Mouse (Mus musculus): Measurements from ENCODE around the gene Gm49369. TPM values are rescaled to one million over a fixed set of nuclear protein-coding genes. Genes with fewer than 3 reads are reported as not detected.
A peak's percentile ranks its signal among the peaks of the same experiment; 100 is the strongest.

The Gm49369 gene
- polyA plus RNA-seq, 1 experiment from 2014 or later = 0.60 TPM

DNA sequence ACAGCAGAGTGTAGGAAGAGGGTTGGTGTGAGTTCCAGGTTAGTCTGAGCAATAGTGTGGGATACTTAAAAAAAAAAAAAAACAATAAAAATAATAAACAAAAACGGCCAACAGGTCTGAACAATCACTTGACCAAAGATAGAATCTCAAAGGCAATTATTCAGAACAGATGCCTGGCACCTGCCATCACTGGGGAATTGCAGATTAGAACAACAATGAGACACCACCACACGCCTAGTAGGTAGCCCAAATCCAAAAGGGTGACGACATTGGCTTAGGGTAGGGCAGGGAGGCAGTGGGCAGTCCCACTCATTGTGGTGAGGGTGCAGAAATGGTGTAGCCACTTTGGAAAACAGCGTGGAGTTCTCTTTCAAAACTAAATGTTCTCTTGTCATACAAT is 9.1 kb upstream of the Gm49369 start:
- WGBS = 65% methylated on average over 4 of the region's 4 CpGs
- Histone ChIP-seq H3K4me1 (peaks cover 10% of the 10 kb centered on the region), H3K4me2 (no peak overlapping the region), H3K9me3 (no peaks in the 10 kb centered on the region), H3K9ac (no peak overlapping the region), H3K36me3 (replicated peaks) (no peaks in the 10 kb centered on the region), H3K4me3 (replicated peaks) (no peak overlapping the region), H3K27ac (no peak overlapping the region), H3K27me3 (peaks cover 15% of the 10 kb centered on the region)
- ATAC-seq (ENCODE audit: low FRiP score) = no peak

DNA sequence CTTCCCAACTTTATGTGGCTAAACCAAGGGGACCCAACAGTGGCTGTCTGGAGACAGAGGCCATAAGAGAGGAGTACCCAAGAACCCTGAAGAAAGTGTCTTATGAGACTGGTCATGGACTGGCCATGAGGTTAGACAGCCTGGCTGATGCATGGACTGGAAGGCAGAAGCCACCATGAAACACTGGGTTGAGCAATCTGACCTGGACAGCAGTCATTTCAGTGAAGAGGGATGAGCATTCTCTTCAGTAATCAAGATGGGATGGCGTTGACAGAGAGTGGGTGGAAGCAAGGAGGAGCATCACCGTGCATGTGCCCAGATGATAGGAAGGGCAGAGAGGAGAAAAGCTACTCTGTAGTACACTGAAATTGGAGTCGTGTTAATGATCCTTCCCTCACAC is 8.6 kb upstream of the Gm49369 start:
- peaks cover 15% of the 10 kb centered on the region for H3K27me3 ChIP-seq
- no peak overlapping the region for H3K4me3 ChIP-seq (replicated peaks)
- no peak overlapping the region for H3K4me2 ChIP-seq
- ATAC-seq (ENCODE audit: low FRiP score) = no peak
- H3K9me3 ChIP-seq = no peaks in the 10 kb centered on the region
- no peak overlapping the region for H3K27ac ChIP-seq
- no peaks in the 10 kb centered on the region for H3K36me3 ChIP-seq (replicated peaks)
- no peak overlapping the region for H3K9ac ChIP-seq
- peaks cover 15% of the 10 kb centered on the region for H3K4me1 ChIP-seq
- WGBS = 80% methylated on average over 3 of the region's 3 CpGs

DNA sequence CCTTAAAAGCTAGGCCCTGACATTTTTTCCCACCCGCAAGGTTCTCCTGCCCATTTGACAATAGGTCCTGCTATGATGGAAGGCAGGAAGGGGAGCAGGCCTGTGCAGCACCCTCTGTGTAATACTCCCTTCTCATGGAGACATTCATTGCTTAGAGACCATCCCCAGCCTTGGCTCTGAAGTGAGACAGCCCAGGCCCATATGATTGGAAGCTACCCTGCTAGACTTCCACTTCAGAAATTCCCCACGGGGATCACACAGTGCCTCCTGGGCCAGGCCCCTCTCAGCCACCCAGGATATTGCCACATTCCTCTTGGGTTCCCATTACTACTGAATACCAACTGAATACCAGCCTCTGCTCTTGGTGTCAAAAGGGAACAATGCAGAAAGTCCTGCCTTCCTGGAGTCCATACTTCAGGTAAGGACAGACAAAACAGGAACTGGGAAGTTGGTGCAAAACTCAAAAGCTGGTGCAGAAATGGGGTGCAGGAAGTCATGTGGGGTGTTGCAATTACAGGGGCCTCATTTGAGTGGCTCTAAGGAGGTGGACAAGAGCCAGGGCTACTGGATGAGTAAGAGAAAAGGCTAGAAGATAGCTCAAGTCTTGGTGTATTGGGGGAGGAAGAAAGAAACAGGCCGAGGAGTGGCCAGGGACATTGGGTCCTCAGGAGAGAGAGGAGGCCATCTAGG is 7.6 kb upstream of the Gm49369 start:
- Histone ChIP-seq H3K9ac (no peak overlapping the region), H3K4me1 (peaks cover 24% of the 10 kb centered on the region), H3K27me3 (peaks cover 15% of the 10 kb centered on the region), H3K9me3 (no peaks in the 10 kb centered on the region), H3K36me3 (replicated peaks) (peaks cover 3% of the 10 kb centered on the region; the same call in 1 of the 2 replicates), H3K4me2 (no peak overlapping the region), H3K4me3 (replicated peaks) (no peak overlapping the region), H3K27ac (no peak overlapping the region)
- no peak for ATAC-seq (ENCODE audit: low FRiP score)
- WGBS = 86% methylated on average over 3 of the region's 3 CpGs

DNA sequence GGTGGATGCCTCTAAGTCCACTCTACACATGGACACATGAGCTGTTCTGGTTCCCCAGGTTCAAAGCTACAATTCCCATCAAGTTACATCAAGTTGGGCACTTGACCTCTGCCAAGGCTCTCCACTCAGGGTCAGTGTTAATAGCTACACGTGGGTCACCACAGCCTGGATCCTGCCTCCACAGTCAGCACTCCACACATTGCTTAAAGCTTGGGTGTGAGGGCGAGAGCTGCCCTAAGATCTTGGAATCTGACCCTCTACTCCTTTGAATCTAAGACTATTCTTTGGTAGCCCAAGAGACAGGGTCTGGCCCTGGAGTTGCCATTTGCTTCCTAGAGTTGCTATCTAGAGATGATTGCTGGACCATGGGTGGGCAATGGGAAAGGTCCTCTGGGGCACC is 6.3 kb upstream of the Gm49369 start:
- Histone ChIP-seq H3K4me2 (no peak overlapping the region), H3K9ac (no peak overlapping the region), H3K4me1 (peaks cover 24% of the 10 kb centered on the region), H3K27ac (no peak overlapping the region), H3K27me3 (peaks cover 15% of the 10 kb centered on the region), H3K36me3 (replicated peaks) (peaks cover 17% of the 10 kb centered on the region), H3K4me3 (replicated peaks) (no peak overlapping the region), H3K9me3 (no peaks in the 10 kb centered on the region)
- WGBS = 97% methylated on average over 2 of the region's 2 CpGs
- no peak for ATAC-seq (ENCODE audit: low FRiP score)

DNA sequence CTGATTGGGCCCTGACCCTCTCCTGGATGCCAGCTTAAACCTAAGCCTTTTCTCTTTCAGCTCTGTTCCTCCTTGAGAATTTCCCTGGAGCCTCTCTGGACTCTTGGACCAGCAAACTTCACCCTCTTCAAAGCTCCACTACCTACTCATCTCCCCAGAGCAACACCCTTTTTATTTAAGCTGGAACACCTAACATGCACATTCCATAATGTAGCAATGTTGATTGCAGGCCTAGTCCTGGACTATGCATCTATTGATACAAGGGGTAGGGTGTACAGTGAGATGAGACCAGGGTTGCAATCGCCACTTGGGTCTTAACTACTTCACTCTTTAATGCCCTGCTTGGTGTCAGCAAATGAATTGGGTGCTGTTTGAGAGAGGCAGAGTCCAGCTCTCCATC is 5.7 kb upstream of the Gm49369 start:
- Histone ChIP-seq H3K4me1 (peaks cover 24% of the 10 kb centered on the region), H3K4me3 (replicated peaks) (peak overlapping the region; percentile 69), H3K9ac (no peak overlapping the region), H3K36me3 (replicated peaks) (peaks cover 22% of the 10 kb centered on the region), H3K9me3 (no peaks in the 10 kb centered on the region), H3K4me2 (peak overlapping the region; percentile 93), H3K27me3 (peaks cover 15% of the 10 kb centered on the region), H3K27ac (0 out of 2 replicates have a peak overlapping the region, but pooled peaks have one; percentile 47)
- 94% methylated on average over 1 of the region's 1 CpGs for WGBS
- peak; percentile 37; the same call in 1 of the 2 replicates for ATAC-seq (ENCODE audit: low FRiP score)

DNA sequence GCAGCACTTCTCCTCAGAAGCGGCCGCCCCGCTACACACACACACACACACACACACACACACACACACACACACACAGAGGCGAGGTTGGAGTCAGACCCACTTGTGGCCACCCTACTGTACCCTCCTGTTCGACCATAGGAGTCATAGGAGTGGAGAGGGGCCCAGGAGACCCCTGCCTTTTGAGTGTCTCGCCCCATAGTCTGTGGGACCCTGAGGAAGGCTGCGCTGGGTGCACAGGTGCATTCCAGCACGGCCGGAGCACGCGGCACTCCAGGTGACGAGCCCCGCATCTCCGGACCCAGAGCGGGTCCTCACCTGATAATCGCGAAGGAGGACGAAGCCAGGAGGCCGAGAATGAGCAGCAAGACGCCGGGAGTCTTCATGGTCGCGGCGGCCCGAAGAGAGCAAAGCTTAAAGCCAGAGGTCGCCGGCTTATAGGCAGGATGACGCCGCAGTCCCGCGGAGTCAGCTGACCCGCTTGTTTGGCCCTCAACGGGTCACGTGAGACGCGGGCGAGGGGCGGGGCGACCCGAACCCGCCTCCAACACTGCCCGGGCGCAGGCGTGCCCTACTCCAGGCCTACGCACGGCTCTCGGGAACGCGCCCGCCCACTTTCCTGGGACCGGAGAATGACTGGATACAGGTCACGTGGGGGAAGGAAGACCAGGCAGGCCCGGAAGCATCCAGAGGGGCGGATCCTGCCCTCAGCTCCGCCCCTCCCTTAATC is 5.1 kb upstream of the Gm49369 start, which contains the start of gene Ctsd:
Gene Ctsd, minus strand, starts transcription at position 620 of the 730 bp plus-strand sequence.
- WGBS = under 1% methylated on average over 55 of the region's 55 CpGs
- H3K36me3 ChIP-seq (replicated peaks) = peaks cover 28% of the 10 kb centered on the region
- peaks cover 24% of the 10 kb centered on the region for H3K4me1 ChIP-seq
- ATAC-seq (ENCODE audit: low FRiP score) = peak; percentile 98
- no peaks in the 10 kb centered on the region for H3K9me3 ChIP-seq
- peaks cover 15% of the 10 kb centered on the region for H3K27me3 ChIP-seq
- peak within 1 kb of the TSS; percentile 69 for H3K4me3 ChIP-seq (replicated peaks)
- H3K27ac ChIP-seq = peak within 1 kb of the TSS; percentile 47
- H3K4me2 ChIP-seq = peak within 1 kb of the TSS; percentile 93
- peak within 1 kb of the TSS; percentile 82 for H3K9ac ChIP-seq

DNA sequence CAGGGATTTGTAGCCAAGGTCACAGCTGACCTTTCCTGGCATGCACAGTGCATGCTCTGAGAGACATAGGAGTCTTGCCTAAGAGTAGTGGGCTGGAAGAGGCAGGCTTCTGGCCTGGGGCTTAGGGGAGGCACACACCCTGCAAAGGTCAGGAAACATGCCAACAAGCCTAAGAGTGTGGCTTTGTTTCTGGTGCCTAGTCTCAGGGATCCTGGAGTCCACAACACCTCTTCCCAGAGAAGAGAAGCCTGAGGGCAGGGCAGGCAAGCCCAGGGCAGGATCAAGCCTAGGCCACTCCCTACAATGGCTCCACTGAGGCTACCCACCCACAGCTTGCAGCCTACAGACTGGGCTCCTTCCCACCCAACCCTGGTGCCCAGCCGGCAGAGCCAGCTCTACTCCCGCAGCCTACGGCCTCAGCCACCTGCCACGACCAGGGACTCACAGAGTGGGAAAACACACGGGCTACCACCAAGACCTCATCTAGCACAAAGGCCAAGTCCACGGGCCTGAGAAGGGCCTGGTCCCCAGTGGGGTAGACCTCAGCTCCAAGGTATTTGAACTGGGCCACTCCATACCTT is 4.2 kb upstream of the Gm49369 start:
- 68% methylated on average over 6 of the region's 6 CpGs for WGBS
- H3K4me3 ChIP-seq (replicated peaks) = peak overlapping the region; percentile 69
- H3K9ac ChIP-seq = peak overlapping the region; percentile 82
- no peaks in the 10 kb centered on the region for H3K9me3 ChIP-seq
- peaks cover 9% of the 10 kb centered on the region for H3K27me3 ChIP-seq
- no peak for ATAC-seq (ENCODE audit: low FRiP score)
- no peak overlapping the region for H3K27ac ChIP-seq
- H3K4me2 ChIP-seq = peak overlapping the region; percentile 93
- peaks cover 24% of the 10 kb centered on the region for H3K4me1 ChIP-seq
- peaks cover 37% of the 10 kb centered on the region for H3K36me3 ChIP-seq (replicated peaks)

DNA sequence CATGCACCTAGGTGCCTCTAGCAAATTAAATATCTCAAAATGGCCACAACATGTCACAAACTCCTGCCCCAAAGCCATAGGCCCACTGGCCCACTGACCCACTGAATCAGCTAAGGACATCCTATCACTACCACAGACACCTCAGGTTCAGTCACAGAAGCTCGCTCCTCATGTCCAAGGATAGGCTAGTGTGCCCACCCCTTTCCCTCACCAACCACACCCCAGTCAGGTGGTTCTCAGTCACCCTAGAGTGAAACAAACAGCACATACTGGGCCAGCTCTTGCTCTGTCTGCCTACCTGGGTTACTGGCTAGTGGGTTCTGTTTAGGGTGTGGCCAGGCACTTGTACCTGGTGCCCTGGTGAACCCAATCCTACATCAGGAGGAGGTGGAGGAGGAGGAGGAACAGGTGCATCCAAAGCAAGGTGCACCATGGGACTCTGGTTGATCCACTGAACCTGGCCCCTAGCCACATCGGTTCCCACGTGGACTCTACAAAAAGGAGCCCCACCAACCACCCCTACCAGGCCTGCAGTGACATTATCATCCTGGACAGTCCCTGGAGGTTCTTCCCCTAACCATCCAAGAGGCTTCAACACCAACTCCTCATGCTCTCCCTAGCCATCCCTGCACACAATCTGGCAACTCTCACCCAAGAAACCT is 3.4 kb upstream of the Gm49369 start:
- Histone ChIP-seq H3K27ac (no peak overlapping the region), H3K9ac (0 out of 2 replicates have a peak overlapping the region, but pooled peaks have one; percentile 82), H3K4me3 (replicated peaks) (0 out of 2 replicates have a peak overlapping the region, but pooled peaks have one; percentile 69), H3K36me3 (replicated peaks) (peaks cover 45% of the 10 kb centered on the region), H3K27me3 (peaks cover 7% of the 10 kb centered on the region), H3K9me3 (no peaks in the 10 kb centered on the region), H3K4me1 (peaks cover 24% of the 10 kb centered on the region), H3K4me2 (peak overlapping the region; percentile 93)
- ATAC-seq (ENCODE audit: low FRiP score) = no peak
- WGBS = 93% methylated on average over 3 of the region's 3 CpGs

DNA sequence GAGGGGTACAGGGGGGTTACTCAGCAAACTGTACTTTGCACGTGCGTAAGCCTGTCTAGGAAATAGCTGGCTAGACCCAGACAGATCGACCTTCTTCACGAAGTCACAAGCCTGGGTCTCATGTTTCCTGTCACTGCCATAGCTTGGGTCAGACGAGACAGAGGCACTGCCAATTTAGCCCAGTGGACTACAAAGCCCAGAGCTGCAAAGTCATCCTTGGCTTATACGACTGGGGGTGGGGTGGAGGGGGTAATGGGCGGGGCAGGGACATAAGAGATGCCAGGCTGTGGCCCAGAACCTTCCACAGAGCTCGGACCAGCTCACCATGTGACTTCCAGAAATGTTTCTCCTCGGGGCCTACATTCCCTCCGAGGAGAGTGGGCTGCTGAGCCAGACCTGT is 1.8 kb upstream of the Gm49369 start:
- Histone ChIP-seq H3K4me2 (no peak overlapping the region), H3K4me3 (replicated peaks) (no peak overlapping the region), H3K27me3 (no peaks in the 10 kb centered on the region), H3K36me3 (replicated peaks) (peaks cover 61% of the 10 kb centered on the region), H3K4me1 (peaks cover 24% of the 10 kb centered on the region), H3K9ac (no peak overlapping the region), H3K27ac (no peak overlapping the region), H3K9me3 (no peaks in the 10 kb centered on the region)
- 92% methylated on average over 10 of the region's 10 CpGs for WGBS
- ATAC-seq (ENCODE audit: low FRiP score) = no peak

DNA sequence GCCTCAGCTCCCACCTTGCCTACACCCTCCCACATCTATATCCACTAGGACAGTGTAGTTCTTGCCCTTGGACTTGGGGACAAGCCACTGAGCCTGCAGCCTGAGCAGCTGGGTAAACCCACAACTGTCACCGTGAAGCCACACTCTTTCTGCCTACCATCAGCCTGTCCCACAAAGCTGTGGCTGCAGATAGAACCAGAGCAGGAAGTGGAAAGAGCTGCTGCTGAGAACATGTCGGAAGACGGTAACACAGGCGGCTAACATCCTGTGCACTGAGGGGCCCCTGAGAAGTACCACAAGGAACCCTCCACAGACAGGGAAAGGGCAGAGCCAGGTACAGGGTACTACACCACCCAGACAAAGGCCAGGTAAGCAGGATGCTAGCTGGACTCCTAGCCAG is 1.3 kb downstream of the Gm49369 start:
- peaks cover 91% of the 10 kb centered on the region for H3K36me3 ChIP-seq (replicated peaks)
- no peaks in the 10 kb centered on the region for H3K9me3 ChIP-seq
- no peaks in the 10 kb centered on the region for H3K27me3 ChIP-seq
- no peak overlapping the region for H3K9ac ChIP-seq
- no peak overlapping the region for H3K4me2 ChIP-seq
- WGBS = 95% methylated on average over 4 of the region's 4 CpGs
- H3K4me1 ChIP-seq = peaks cover 9% of the 10 kb centered on the region
- H3K27ac ChIP-seq = no peak overlapping the region
- no peak for ATAC-seq (ENCODE audit: low FRiP score)
- no peak overlapping the region for H3K4me3 ChIP-seq (replicated peaks)

DNA sequence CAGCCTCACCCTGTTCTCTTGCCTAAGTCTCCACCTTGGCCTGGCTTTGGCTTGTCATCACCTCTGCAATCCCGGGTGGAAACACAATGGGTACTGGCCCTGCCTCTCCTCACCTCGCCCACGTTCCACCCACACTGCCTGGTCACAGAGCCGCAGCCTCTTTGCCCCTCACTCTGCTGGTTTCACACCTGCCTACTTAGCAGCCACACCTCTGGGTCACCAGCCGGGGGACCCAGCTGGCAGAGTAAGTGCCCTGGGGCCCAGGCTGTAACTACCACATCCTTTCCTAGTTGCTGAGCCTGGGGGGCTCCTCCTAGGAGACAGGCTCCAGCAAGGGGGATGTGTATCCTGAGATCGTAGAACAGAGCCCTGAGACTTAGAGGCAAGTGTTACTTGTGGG is 3.3 kb downstream of the Gm49369 start:
- Histone ChIP-seq H3K4me2 (no peak overlapping the region), H3K9me3 (no peaks in the 10 kb centered on the region), H3K27ac (no peak overlapping the region), H3K27me3 (peaks cover 4% of the 10 kb centered on the region), H3K36me3 (replicated peaks) (peaks cover 84% of the 10 kb centered on the region), H3K4me1 (no peaks in the 10 kb centered on the region), H3K4me3 (replicated peaks) (no peak overlapping the region), H3K9ac (no peak overlapping the region)
- 91% methylated on average over 6 of the region's 6 CpGs for WGBS
- no peak for ATAC-seq (ENCODE audit: low FRiP score)

Data from forebrain, embryonic 12.5 days (tissue).